Mouse (Mus musculus) thymus, postnatal 14 days (tissue): Measurements from ENCODE around the gene Dph2.

Experiments
- DNase-seq: peaks from one replicate; pipeline ENCODE4 v3.0.0; 2021

Gene Dph2

DNA sequence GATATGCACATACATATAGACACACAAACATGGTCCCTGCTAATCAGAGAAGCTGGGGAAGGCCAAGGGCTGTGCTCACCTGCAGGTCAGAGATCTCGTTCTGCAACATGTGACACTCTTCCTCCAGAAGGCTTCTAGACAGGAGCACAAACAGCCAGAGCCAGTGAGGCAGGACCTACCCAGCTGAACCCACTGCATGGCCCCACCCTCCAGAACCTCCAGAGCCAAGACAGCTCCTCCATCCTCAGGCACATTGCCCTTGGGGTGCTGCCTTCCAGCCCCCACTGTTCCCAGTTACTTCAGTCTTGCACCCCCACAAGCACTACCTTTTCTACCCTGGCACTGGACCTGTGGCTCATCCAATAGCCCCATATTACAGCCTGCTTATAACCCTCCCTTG, 21.4 kb downstream of the Dph2 start:
- DNase-seq, result no peak

DNA sequence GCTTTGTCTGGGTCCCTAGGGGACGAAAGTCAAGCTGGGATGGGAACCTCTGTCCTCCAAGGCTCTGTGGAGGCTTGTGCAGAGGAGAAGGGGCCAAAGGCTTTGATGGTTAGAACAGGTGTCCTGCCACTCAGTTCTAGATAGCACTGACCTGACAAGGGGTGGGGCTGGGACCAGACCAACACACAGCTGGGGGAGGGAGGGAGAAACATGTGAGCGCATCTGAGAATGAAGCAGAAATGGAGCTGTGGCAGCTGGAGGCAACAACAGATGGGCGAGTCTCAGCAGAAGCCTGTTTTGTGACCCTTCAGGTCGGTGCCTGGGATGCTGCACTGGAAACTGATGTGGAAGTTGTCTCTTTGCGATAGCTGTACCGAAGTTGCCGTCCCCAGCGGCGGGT, 22.5 kb downstream of the Dph2 start:
- DNase-seq, result no peak

DNA sequence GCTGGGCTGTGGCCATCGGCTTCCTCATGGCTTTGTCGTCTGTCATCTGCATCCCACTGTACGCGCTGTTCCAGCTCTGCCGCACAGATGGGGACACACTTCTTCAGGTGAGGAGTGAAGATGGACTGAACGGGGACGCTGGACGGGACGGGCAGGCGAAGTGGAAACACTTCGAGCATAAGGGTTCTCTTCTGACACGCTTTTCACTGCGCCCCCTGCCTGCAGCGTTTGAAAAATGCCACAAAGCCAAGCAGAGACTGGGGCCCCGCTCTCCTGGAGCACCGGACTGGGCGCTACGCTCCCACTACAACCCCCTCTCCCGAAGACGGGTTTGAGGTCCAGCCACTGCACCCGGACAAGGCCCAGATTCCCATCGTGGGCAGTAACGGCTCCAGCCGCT, 24.0 kb downstream of the Dph2 start:
- peak; percentile 62 for DNase-seq

DNA sequence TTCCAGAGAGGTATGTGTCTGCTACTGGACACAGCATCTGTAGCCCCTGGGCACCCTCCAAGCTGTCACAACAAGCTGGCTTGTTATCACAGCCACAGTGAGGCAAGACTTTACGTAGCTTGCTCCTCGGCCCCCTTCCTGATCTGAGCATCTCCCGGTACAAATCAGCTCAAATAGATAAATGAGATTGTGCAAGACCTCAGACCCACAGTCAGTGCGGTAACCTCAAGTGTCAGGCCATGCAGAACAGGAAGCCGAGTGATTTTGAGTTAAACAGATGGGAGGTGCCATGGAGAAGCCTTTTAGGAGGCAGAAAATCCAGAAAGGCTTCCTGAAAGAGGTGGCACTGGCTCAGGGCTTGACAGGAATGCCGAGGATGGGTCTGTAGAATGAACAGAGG, 24.8 kb downstream of the Dph2 start:
- no peak for DNase-seq

DNA sequence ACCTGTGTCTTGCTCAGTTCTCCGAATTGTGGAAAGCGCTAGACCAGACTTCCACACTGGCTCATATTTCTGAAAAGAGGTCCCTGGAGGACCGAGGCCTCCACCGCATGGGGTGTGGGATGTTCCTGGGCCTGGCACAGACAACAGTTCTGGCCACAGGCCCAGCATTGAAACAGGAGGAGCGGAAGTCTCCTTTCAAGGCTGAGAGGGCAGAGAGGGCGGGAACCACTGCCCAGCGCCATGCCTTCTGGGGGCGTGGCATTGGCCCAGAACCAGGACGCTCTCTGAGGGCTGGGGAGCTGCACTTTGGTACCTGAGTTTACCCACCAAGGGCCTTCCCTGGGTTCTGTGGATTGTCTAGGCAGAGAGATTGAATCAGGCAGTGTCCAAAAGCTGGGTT, 25.7 kb downstream of the Dph2 start:
- DNase-seq, result no peak

DNA sequence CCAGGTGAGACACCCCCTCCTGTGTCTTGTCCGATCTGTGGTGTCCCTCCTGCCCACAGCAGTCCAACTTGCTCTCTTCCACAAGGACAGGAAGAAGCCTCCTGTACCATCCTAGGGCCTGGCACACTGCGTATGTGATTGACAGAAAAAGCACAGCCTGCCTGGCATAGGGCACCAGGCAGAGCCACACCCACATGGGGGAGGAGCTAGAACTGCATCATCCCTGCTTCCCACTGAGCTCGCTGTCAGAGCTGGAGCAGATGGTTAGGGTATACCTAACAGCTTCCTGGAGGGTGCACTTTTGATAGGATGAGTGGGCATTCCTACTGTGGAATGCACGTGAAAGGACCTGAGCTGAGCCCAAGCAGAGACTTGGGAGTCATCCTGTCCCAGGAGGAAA, 29.0 kb downstream of the Dph2 start:
- DNase-seq, result no peak

DNA sequence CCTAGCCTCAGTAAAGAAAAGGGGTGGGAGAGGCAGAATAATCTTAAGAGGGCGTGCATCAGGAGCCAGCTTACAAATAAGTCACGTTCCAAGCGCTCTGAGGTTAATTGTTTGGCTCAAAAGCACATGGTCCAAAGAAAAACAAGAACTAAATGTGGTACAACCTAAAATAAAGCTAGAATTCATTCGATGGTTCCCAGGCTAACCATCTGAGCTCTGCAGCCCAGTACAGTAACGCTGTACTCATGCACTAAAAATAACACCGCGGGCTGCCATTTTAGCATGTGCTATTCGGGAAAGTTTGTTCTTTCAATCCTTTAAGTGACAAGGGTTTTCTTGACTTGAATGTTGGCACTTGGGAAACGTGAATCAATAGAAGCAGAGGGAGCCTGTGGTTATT, 31.3 kb downstream of the Dph2 start:
- no peak for DNase-seq

DNA sequence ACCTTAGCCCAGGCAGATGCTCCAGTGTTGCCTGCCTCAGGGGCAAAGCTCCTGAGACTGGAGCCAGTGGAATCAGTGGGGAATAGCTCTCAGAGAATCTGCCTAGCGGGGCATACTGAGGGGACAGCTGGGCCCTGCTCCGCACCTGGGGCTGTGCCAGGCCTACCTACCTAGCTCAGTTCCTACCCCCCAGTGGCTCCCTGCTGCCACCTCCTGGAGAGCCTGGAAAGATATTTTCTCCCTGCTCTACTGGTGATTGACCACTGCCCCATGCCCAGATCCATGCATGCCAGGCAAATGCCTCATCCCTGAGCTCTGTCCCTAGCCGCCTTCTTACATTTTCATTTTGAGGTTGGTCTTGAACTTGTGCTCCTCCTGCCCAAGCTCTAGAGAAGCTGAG, 33.0 kb downstream of the Dph2 start:
- peak; percentile 67 for DNase-seq

DNA sequence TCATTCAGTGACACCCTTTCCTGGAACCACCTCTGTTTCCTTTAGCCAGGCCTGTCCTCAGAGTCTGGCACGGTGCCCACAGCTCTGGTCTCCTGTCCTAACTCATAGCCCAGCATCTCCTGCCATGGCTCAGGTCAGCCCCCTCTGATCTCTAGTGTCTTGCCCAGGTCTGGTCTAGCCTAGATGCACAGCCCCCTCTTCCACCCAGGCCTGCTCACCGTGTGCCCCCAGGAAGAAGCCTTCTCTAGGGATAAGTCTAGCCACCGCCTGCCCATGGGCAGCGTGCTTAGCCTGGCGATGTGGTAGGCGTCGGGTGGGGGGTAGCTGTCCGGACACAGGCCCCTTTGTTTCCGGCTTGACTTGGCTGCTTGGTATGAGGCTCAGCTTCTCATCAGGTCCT, 36.7 kb downstream of the Dph2 start:
- no peak for DNase-seq

DNA sequence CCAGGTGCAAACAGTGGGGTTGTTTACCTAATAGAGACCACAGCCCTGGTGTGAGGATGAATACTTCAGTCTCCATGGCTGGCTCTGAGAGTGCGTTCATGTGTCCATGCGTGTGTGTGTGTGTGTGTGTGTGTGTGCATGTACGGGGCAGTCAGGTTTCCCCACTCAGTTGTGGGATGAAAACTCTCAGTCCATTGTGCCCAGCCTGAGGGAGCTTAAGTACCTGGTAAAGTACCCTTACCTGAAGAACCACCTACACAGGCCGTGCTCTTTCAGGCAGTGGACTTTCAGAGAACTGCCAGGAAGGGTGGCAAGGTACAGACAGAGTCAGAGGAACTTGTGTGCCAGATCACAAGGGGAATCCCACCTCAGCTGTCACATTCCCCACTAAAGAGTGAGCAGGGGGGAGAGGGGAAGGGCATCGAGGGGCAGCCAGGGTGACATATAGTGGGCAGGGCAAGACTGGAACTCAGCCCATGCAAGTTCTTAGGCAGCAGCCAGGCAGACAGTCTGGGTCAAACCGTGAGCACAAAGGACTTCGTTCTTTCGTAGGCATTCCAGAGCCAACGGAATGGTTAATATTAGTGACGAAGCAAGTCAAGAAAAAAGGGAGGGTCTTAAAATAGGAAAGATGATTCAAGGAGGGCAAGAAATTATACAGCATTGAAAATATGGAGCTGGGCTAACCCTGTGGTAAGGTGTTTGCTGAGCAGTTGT, 39.5 kb downstream of the Dph2 start:
- no peak for DNase-seq

DNA sequence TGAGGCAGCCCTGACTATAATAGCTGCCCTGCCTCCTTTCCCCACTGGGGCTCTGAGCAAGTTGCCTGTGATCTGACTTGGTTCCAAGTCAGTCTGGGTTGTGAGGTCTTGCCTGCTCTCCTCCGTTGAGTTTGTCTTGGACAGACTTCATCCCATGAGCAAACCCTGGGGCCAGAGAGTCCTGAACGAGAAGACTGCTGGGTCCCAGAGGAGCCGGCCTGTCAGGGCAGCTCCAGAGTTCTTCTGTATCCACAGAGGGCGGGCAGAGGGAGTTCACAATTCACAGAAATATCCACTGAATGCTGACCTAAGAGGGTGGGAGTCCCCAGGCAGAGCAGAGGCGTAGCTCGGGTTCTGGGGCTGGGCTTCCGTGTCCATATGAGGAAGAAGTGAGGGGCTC, 41.0 kb downstream of the Dph2 start:
- no peak for DNase-seq

DNA sequence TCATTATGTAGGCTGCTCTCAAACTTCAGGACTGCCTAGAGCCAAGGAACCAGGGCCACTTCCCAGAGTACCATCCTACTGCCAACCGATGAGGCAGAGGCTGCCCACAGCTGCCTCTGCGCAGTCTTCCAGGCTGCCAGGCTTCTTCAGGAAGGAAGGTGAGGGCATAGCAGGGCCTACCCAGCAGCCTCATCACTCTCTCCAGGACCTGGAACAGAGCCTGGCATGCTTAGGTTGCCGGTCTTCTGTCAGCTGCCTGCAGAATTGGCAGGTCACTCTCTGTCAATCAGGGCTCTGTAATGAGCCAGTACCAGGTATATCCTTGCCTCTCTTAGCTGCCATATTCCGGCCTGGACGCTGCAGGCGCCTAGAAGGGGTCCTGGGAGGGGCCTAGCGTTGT, 41.7 kb downstream of the Dph2 start:
- no peak for DNase-seq

DNA sequence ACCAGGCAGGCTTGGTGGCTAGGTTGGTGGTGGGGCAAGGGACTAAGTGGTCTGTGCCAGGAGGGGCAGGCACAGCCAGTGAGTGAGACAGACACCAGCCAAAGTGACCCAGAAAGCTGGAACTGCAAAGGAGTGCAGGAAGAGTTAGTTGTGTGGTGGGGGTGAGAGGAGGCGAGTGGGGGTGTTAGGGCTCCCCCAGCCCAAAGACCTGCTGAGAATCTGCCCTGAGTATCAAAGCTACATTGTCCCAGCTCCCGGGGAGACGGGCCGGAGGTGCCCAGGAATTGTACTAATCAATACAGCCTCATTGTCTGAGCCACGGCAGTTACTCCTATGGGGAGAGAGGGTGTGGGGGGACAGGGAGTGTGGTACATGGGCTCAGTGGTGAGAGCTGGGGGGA, 42.3 kb downstream of the Dph2 start:
- DNase-seq, result no peak

DNA sequence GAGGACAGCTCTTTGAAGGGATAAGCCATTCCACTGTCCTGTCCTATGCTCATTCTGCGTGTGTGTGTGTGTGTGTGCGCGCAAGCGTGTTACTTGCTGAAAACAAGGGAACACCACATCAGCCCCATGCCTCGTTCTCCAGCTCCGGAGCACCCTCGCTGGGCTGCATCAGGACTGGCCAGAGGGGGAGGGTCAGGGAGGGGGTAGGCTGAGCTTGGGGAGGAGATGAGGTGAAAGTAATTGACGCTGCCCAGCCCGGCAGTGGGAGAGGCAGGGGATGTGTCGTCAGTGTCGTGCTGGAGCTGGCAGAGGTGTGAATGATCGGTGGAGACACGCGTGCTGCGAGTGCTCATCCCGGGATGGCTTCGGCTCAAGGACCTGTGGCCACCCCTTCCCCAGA, 42.8 kb downstream of the Dph2 start:
- DNase-seq, result no peak

DNA sequence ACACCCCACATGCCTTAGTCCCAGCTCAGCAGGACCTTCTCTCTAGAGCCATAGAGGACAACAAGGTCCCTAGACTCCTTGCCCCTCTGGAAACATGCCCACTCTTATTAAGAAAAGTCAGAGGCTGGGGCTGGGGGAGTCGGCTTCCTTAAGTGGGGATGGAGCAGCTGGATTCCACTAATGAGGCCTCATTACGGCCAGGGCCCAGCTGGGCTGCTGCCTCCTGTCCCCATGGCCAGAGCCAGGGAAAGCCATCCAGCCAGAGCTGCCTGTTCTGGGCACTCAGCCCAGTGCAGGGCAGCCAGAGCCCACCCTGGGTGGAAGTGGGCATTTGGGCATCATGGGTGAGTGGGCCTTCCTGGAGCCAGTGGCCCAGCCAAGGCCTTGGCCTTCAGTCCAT, 44.8 kb downstream of the Dph2 start:
- DNase-seq, result no peak

DNA sequence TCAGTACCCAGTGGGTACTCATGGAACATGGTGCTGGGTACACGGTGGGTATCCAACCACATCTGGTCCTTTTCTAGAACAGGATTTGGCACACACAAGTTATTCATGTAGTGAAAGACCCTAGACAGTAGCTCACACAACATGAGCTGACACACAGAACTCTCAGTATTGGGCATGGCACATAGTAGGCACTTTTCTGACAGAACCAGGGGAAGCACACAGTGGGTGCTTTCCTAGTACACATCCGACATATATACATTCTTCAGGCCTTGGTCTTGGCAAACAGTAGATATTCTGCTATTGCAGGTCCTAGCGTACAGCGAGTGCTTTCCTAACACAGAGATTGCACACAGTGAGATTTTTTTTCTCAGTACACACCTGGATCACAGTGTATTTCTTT, 45.6 kb downstream of the Dph2 start:
- no peak for DNase-seq

DNA sequence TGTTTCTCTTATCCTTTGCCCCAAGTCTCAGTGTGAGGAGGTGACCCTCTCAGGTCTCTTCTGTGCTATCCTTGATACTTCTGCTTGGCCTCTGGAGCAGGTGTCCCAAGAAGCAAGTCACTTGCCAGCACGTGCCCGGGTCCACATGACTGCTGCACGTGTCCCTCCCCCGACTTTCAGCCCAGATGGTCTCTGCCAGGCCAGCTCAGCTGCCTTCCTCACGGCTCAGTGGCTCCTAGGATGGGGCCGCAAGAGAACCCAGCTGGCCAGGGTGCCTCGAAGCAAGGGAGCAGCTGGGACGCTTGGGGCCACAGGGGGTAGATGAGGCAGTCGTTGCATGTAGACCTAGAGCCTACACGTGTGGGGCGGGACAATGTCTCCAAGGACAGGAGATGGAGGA, 46.5 kb downstream of the Dph2 start:
- DNase-seq, result no peak

DNA sequence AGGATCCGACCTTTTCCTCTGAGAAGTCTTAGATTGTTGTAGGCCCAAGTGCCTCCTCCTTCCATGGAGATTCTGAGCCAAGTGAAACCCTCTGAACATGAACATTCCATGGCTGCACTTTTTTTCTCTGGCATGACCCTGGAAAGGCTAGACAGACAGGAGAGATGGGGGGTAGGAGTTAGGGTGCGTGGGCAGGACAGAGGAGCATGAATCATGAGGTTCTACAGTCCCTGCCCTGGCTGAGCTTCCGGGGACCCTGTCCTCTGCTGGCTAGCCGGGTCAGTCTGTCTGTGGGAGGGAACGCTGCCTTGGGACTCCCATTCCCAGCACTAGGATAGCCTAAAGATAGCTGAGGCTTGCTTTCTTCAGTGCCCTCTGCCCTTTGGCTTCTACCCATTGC, 47.4 kb downstream of the Dph2 start:
- DNase-seq, result no peak

DNA sequence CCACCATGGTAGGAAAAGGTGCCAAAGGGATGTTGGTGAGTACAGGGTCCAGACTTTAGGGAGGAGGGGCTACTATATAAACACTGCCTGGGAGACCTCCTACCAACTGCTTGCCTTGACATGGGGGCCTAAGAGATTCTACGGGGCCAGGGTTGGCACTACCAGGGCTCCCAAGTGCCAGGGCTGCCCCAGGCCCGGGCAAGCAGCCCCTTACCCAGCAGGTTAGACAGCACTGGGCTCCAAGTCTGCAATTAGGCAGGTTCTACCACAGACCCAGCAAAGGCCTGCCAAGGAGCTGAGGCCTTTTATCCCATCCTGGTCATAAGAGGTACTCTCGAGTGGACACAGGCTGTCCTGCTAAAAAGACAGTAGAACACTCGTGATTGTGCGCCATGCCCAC, 48.7 kb downstream of the Dph2 start:
- no peak for DNase-seq

DNA sequence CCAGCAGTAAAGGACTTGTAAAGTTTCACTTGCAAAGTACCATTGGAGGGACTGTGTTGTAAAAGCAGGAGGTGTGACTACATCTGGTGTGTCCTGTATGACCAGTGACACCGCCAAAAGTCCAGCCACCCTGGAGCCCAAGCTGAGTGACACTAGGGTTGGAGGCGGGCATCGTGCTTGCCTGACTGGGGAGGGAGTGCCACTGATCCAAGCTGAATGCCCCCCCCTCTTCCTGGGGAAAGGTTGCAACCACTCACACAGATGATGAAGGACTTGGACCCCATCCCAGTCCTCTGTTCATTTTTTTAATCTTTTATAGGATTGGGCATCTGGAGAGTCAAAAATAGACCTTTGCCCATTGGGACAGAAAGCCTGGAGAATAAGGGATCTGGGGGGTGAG, 50.3 kb downstream of the Dph2 start:
- no peak for DNase-seq

DNA sequence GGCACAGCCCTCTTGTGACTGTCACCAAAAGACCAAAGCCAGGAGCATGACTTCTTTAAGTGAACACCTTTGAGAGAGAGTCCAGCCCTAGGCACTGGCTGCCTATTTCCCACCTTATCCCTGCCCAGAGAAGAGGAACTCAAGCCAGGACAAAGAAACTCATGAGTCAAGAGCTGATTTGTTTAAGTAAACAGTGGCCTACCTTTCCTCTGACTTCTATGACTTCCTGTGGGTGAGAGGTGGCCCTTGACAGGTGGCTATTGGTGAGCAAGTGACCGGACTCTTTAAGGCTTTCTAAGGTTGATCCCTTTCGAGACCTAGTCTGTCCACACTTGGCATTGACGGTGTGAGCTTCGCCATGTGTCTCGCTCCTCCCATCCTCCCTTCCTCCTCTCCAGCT, 51.0 kb downstream of the Dph2 start:
- DNase-seq, result no peak

DNA sequence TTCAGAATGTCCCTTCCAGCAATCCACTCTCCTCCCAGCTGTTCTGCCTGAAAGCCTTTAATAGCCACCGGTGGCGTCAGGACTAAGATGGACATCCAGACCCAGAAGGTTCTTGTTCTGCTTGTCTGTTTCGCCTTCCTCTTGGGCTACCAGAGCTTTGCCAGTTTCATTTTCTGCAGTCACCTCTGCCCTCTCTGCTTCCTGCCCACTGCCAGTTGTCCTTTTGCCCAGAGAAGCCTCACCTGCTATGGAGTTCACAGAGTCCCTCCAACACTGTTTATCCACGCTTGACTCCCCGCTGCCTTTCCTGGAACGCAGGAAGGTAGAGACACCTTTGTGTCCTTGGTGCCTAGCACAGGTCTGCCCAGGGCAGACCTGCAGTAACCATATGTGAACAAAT, 52.5 kb downstream of the Dph2 start:
- no peak for DNase-seq
